Mouse (Mus musculus) G1E (cell line): ENCODE measurements around the gene Abcg5.

Source experiments
- CTCF ChIP-seq: IDR thresholded peaks from 2 replicates; pipeline ENCODE4 v1.5.1; 2012; ENCODE audit warnings: low read depth, low read length, inconsistent platforms, mixed read lengths
- GATA1 ChIP-seq: IDR thresholded peaks from 2 replicates; pipeline ENCODE4 v1.6.1; 2012; ENCODE audit warnings: borderline replicate concordance, low read length, inconsistent platforms, mixed read lengths
- GATA2 ChIP-seq: IDR thresholded peaks from 2 replicates; pipeline ENCODE4 v1.6.1; 2012; ENCODE audit warnings: low read depth, low read length, inconsistent platforms, borderline replicate concordance
- POLR2AphosphoS5 ChIP-seq: IDR thresholded peaks from 2 replicates; pipeline ENCODE4 v1.6.1; 2012; ENCODE audit warnings: low read depth, low read length, inconsistent platforms; ENCODE audit not compliant: insufficient replicate concordance
- TAL1 ChIP-seq: conservative IDR thresholded peaks from 2 replicates; pipeline ENCODE4 v1.6.1; 2012; ENCODE audit warnings: low read depth, low read length, inconsistent platforms, mixed read lengths

GRCm38 (mm10) chr17:84716252-84716872 lies 33.6 kb upstream of the Abcg5 start:
- TF ChIP-seq CTCF = no peak
- TF ChIP-seq POLR2AphosphoS5 = no peak
- TF ChIP-seq GATA2 = no peak
- no peak for TF ChIP-seq TAL1
- no peak for TF ChIP-seq GATA1
